Mouse (Mus musculus) bone marrow macrophage, adult 2 months (primary cell): Measurements from ENCODE around the gene Scarb1. TPM values are rescaled to one million over a fixed set of nuclear protein-coding genes. Genes with fewer than 3 reads are reported as not detected.

Experiments
- H3K27ac ChIP-seq: 2 replicates; pipeline ENCODE4 v1.5.1; 2012; ENCODE audit warnings: low read depth, low read length; ENCODE audit not compliant: insufficient read depth
- H3K4me1 ChIP-seq: 2 replicates; pipeline ENCODE4 v1.6.1; 2012; ENCODE audit warnings: low read length; ENCODE audit not compliant: control insufficient read depth, insufficient read depth
- H3K4me3 ChIP-seq: 2 replicates; pipeline ENCODE4 v1.5.1; 2012; ENCODE audit warnings: mild to moderate bottlenecking, low read length, moderate library complexity; ENCODE audit not compliant: insufficient read depth
- CTCF ChIP-seq: IDR thresholded peaks from 2 replicates; pipeline ENCODE4 v1.5.1; 2012; ENCODE audit warnings: low read depth, mild to moderate bottlenecking, low read length, moderate library complexity
- POLR2A ChIP-seq: IDR thresholded peaks from 2 replicates; pipeline ENCODE4 v1.6.1; 2012; ENCODE audit warnings: mild to moderate bottlenecking, low read depth, low read length, borderline replicate concordance
- polyA plus RNA-seq: library from polyadenylated mRNA; stranded (reverse); fragments of >200 nt; gene quantifications from 2 replicates; pipeline ENCODE4 v1.2.4, GENCODE M21; 2012; ENCODE audit not compliant: missing spikeins, insufficient read depth, insufficient read length

Gene Scarb1
- polyA plus RNA-seq, 1 experiment: 120 TPM

DNA sequence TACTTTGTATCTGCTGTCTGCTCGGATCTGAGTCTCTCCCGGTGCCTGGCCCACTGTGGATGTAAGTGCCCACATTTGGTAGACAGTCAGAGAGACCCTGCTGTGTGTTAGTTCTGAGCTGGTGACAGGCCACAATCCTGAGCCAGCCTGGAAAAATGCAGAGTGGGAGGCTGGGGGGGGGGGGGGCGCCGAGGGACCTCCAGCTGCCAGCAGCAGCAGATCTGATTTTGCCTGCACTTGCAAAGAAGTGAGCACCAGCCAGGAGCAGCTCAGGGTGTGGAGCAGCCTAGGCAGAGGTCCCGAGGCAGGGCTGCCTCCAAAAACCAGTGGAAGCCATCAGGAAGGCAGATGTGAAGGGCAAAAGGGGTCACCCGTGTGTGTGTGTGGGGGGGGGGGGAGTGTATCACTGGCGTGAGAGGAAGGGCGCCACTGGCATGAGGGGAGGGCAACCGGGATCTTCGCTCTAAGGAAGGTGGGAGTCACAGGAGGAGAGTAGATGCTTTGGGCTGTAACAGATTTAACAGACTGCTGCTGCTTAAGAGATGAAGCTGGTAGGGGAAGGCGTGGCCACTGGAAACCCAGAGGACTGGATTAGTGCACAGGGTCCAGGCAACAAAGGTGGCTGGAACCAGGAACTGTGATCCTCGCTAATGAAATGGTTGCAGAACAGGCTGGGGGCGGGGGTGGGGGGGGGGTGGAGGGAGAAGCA lies 95.9 kb downstream of the Scarb1 start:
- Histone ChIP-seq H3K27ac (no peak overlapping the region), H3K4me3 (no peak overlapping the region), H3K4me1 (peaks cover 6% of the 10 kb centered on the region)
- no peak for TF ChIP-seq CTCF
- no peak for TF ChIP-seq POLR2A

DNA sequence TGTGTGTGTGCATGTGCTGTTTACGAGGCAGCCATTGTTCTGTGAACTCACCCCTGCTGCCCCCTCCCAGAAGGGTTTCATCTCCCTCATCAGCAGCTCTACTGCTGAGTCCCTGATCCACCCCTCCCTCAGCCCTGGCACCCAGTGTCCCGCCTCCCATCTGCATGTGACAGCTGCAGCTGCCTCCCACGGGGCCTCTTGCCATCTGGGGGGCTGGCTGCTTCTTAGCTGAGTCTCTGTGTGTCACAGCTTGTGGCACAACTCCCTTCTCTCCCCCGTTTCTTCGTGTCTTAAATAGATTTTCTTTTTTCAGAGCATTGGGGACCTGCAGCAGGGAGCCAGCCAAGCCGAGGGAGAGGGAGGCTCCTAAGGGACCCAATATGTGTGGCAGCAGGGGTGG lies 97.0 kb downstream of the Scarb1 start:
- TF ChIP-seq POLR2A: no peak
- TF ChIP-seq CTCF: no peak
- no peak overlapping the region for H3K27ac ChIP-seq
- H3K4me3 ChIP-seq: no peak overlapping the region
- peaks cover 6% of the 10 kb centered on the region for H3K4me1 ChIP-seq

- no peak overlapping the region for H3K27ac ChIP-seq
- no peak for TF ChIP-seq POLR2A
- no peak for TF ChIP-seq CTCF
- no peak overlapping the region for H3K4me3 ChIP-seq
- peaks cover 6% of the 10 kb centered on the region for H3K4me1 ChIP-seq
Observed at GRCm38 (mm10) chr5:125242111-125242510, 98.8 kb downstream of the Scarb1 start.

DNA sequence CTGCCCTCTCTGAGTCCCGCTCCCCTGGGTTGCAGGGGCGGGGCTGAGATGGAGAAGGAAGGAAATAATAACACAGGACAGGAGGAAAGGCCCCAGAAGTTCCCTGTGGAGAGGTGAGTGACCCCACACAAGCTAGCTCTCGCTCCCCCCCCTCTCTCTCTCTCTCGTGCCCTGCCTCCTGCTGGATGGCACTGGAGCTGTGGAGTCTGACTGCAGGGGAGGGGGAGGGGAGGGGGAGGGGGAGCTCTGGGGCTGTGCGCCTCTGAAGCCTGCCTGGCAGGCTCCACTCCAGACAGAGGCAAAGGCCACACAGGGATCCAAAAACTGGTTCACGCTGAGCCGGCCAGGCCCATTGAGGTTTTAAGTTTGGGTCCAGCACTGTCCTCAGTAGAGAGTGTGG lies 99.3 kb downstream of the Scarb1 start:
- TF ChIP-seq CTCF (no peak), POLR2A (no peak)
- no peak overlapping the region for H3K4me3 ChIP-seq
- peaks cover 6% of the 10 kb centered on the region for H3K4me1 ChIP-seq
- no peak overlapping the region for H3K27ac ChIP-seq

- Histone ChIP-seq H3K4me1 (no peaks in the 10 kb centered on the region), H3K27ac (no peak overlapping the region), H3K4me3 (no peak overlapping the region)
- TF ChIP-seq CTCF: no peak
- TF ChIP-seq POLR2A: no peak
Observed at GRCm38 (mm10) chr5:125240124-125240781, 100.6 kb downstream of the Scarb1 start.

GRCm38 (mm10) chr5:125235874-125236273 lies 105.0 kb downstream of the Scarb1 start:
- TF ChIP-seq POLR2A (no peak), CTCF (no peak)
- Histone ChIP-seq H3K27ac (no peak overlapping the region), H3K4me3 (no peak overlapping the region), H3K4me1 (no peaks in the 10 kb centered on the region)

GRCm38 (mm10) chr5:125235398-125235797 lies 105.5 kb downstream of the Scarb1 start:
- no peaks in the 10 kb centered on the region for H3K4me1 ChIP-seq
- TF ChIP-seq CTCF (no peak), POLR2A (no peak)

GRCm38 (mm10) chr5:125234399-125234798 lies 106.5 kb downstream of the Scarb1 start:
- H3K4me3 ChIP-seq: no peak overlapping the region
- no peaks in the 10 kb centered on the region for H3K4me1 ChIP-seq
- H3K27ac ChIP-seq: no peak overlapping the region
- TF ChIP-seq POLR2A: no peak
- TF ChIP-seq CTCF: no peak

More at GRCm38 (mm10) chr5:125235398-125235797, 105.5 kb downstream of the Scarb1 start:
- H3K4me3 ChIP-seq: no peak overlapping the region
- no peak overlapping the region for H3K27ac ChIP-seq

GRCm38 (mm10) chr5:125233478-125233877 lies 107.4 kb downstream of the Scarb1 start:
- H3K4me1 ChIP-seq: no peaks in the 10 kb centered on the region
- TF ChIP-seq CTCF (no peak), POLR2A (no peak)
- no peak overlapping the region for H3K27ac ChIP-seq
- H3K4me3 ChIP-seq: no peak overlapping the region

- Histone ChIP-seq H3K4me3 (no peak overlapping the region), H3K4me1 (no peaks in the 10 kb centered on the region), H3K27ac (no peak overlapping the region)
- TF ChIP-seq CTCF: no peak
- TF ChIP-seq POLR2A: no peak
Observed at GRCm38 (mm10) chr5:125232443-125232979, 108.4 kb downstream of the Scarb1 start.

GRCm38 (mm10) chr5:125230463-125230862 lies 110.4 kb downstream of the Scarb1 start:
- H3K27ac ChIP-seq: no peak overlapping the region
- no peak overlapping the region for H3K4me3 ChIP-seq
- H3K4me1 ChIP-seq: peaks cover 6% of the 10 kb centered on the region
- TF ChIP-seq CTCF: no peak
- no peak for TF ChIP-seq POLR2A
